ENCODE assay signal across 8 mouse cellular contexts in genomic region chr5:31093151-31094041, GRCm38 (mm10). TPM values are rescaled to one million over a fixed set of nuclear protein-coding genes. Genes with fewer than 3 reads are reported as not detected.
DNase-seq lines count a peak whose midpoint lies in the region; ATAC-seq and TF ChIP-seq lines count a peak whose summit lies in the region.

No protein-coding gene starts in this region.

- CTCF ChIA-PET in Patski (lab: Charles Lee), result no interaction called here

- under 1% methylated on average over 50 of the region's 54 CpGs for WGBS in forebrain, embryonic 15.5 days
- WGBS in limb, embryonic 13.5 days, result under 1% methylated on average over 52 of the region's 54 CpGs
- WGBS in midbrain, postnatal 0 days, result 0% methylated on average over 43 of the region's 54 CpGs

- no peak for DNase-seq in Patski (ENCODE audit: low read depth, low spot score)
- peak; percentile 71 for DNase-seq in kidney, adult 18-20 months
- peak; percentile 45 for DNase-seq in midbrain, postnatal 0 days (ENCODE audit: low spot score)
- peak; percentile 25 to 43 for DNase-seq in thymus, postnatal 10 days (ENCODE audit: low spot score in 2 of 2)
- no peak for DNase-seq in urinary bladder, postnatal 25 days (ENCODE audit: low spot score)

- H3K4me3 ChIP-seq in C2C12 (ENCODE audit: insufficient read depth, poor library complexity, severe bottlenecking), result peak overlapping the region; percentile 2
- H3K4me3 ChIP-seq in forebrain, embryonic 15.5 days, result peak overlapping the region; percentile 34
- H3K4me3 ChIP-seq in limb, embryonic 13.5 days, result peak overlapping the region; percentile 48
- peak overlapping the region; percentile 43 for H3K4me3 ChIP-seq in midbrain, postnatal 0 days (ENCODE audit: low read depth, low read length)

- H3K4me1 ChIP-seq in forebrain, embryonic 15.5 days, result peaks cover 36% of the 10 kb centered on the region
- peaks cover 34% of the 10 kb centered on the region for H3K4me1 ChIP-seq in limb, embryonic 13.5 days
- peaks cover 4% of the 10 kb centered on the region; the same call in 1 of the 2 replicates for H3K4me1 ChIP-seq in midbrain, postnatal 0 days (ENCODE audit: insufficient read depth, low read length)

- no peak overlapping the region for H3K27ac ChIP-seq in forebrain, embryonic 15.5 days (replicated peaks)
- H3K27ac ChIP-seq in limb, embryonic 13.5 days, result no peak overlapping the region
- no peak overlapping the region for H3K27ac ChIP-seq in midbrain, postnatal 0 days (ENCODE audit: low read depth, low read length)

- H3K36me3 ChIP-seq in C2C12 (ENCODE audit: control insufficient read depth, insufficient read depth), result no peaks in the 10 kb centered on the region
- H3K36me3 ChIP-seq in forebrain, embryonic 15.5 days, result no peaks in the 10 kb centered on the region
- H3K36me3 ChIP-seq in limb, embryonic 13.5 days, result no peaks in the 10 kb centered on the region
- no peaks in the 10 kb centered on the region for H3K36me3 ChIP-seq in midbrain, postnatal 0 days (ENCODE audit: insufficient read depth, low read length)

- H3K9ac ChIP-seq in forebrain, embryonic 15.5 days (replicated peaks), result peak overlapping the region; percentile 39
- peak overlapping the region; percentile 63 for H3K9ac ChIP-seq in limb, embryonic 13.5 days
- H3K9ac ChIP-seq in midbrain, postnatal 0 days (replicated peaks; ENCODE audit: low read length, poor library complexity, severe bottlenecking), result peak overlapping the region; percentile 62

- no peaks in the 10 kb centered on the region for H3K9me3 ChIP-seq in forebrain, embryonic 15.5 days
- H3K9me3 ChIP-seq in limb, embryonic 13.5 days, result no peaks in the 10 kb centered on the region
- H3K9me3 ChIP-seq in midbrain, postnatal 0 days (ENCODE audit: low read length), result no peaks in the 10 kb centered on the region

- POLR2A ChIA-PET in Patski (lab: Charles Lee), result no interaction called here

- ATAC-seq in Patski, result peak; percentile 22
- peak; percentile 66 for ATAC-seq in forebrain, embryonic 15.5 days (replicated peaks)
- ATAC-seq in limb, embryonic 13.5 days (ENCODE audit: low FRiP score, low read depth), result peak; percentile 43; the same call in 1 of the 2 replicates
- ATAC-seq in midbrain, postnatal 0 days (ENCODE audit: low FRiP score), result peak; percentile 50

- TF ChIP-seq CTCF in C2C12 (IDR thresholded peaks at IDR 0.05; ENCODE audit: control insufficient read depth, insufficient read depth, insufficient read length) (no peak), Patski (IDR thresholded peaks at IDR 0.05) (no peak)
- no peak for TF ChIP-seq CTCF in midbrain, postnatal 0 days (IDR thresholded peaks at IDR 0.05)

- H3ac ChIP-seq in C2C12 (ENCODE audit: control insufficient read depth, insufficient read length, low read depth), result peak overlapping the region; percentile 36

- H3K4me2 ChIP-seq in forebrain, embryonic 15.5 days (replicated peaks), result peak overlapping the region; percentile 49
- H3K4me2 ChIP-seq in limb, embryonic 13.5 days (replicated peaks), result peak overlapping the region; percentile 79
- peak overlapping the region; percentile 63 for H3K4me2 ChIP-seq in midbrain, postnatal 0 days (ENCODE audit: low read depth, low read length, poor library complexity, severe bottlenecking)

- H3K79me3 ChIP-seq in C2C12 (ENCODE audit: low read depth), result no peaks in the 10 kb centered on the region

- H3K27me3 ChIP-seq in C2C12 (ENCODE audit: control insufficient read depth, insufficient read depth, insufficient read length) (peaks cover 35% of the 10 kb centered on the region), Patski (peaks cover 34% of the 10 kb centered on the region)
- H3K27me3 ChIP-seq in forebrain, embryonic 15.5 days, result peaks cover 88% of the 10 kb centered on the region
- peaks cover 100% of the 10 kb centered on the region for H3K27me3 ChIP-seq in limb, embryonic 13.5 days
- H3K27me3 ChIP-seq in midbrain, postnatal 0 days (ENCODE audit: insufficient read depth, low read length), result peaks cover 60% of the 10 kb centered on the region

- H3K79me2 ChIP-seq in C2C12 (ENCODE audit: control insufficient read depth, insufficient read depth), result no peaks in the 10 kb centered on the region

- in situ Hi-C loops in Patski (cut with MboI; ENCODE audit: low pct_unique_long_range_greater_than_20kb), result no loop called here

TF ChIP-seq in C2C12, 6 proteins besides CTCF, POLR2A, EP300 and RAD21:
- TF ChIP-seq USF1 (IDR thresholded peaks at IDR 0.05; ENCODE audit: low read depth) (no peak), MAX (IDR thresholded peaks at IDR 0.05) (no peak), MYOD1 (IDR thresholded peaks at IDR 0.05; ENCODE audit: control insufficient read depth, insufficient read length, low read depth) (no peak), FOSL1 (IDR thresholded peaks at IDR 0.05; ENCODE audit: insufficient read depth, low read length, poor library complexity, severe bottlenecking) (no peak), MYOG (IDR thresholded peaks at IDR 0.05; ENCODE audit: control insufficient read depth, extremely low read depth, insufficient read length) (no peak), CEBPB (IDR thresholded peaks at IDR 0.05; ENCODE audit: low read depth) (no peak)

RNA-seq across cellular contexts. Expression of gene Dnajc5g, which starts 12.7 kb away (rescaled TPM):
- polyA plus RNA-seq in C2C12 (2012; fragmentation: generic; extraction: Trizol), result not detected
- polyA plus RNA-seq in Patski (2021), result not detected
- polyA plus RNA-seq in forebrain, embryonic 15.5 days (2015; fragmentation: Nextera tagmentation; extraction: Ambion mirVana), result not detected in 2 replicates
- not detected in 2 replicates for polyA plus RNA-seq in limb, embryonic 13.5 days (2015; fragmentation: Nextera tagmentation; extraction: Ambion mirVana)
- not detected in 2 replicates for total RNA-seq in midbrain, postnatal 0 days (2014; rRNA removed)
- polyA plus RNA-seq in midbrain, postnatal 0 days (2015; fragmentation: Nextera tagmentation; extraction: Ambion mirVana), result not detected in 2 replicates

RNA-seq across cellular contexts. Expression of gene Slc30a3, which starts 14.6 kb away (rescaled TPM):
- polyA plus RNA-seq in C2C12 (2012; fragmentation: generic; extraction: Trizol) (0.71 TPM), Patski (2021) (0.06 TPM)
- 1.5 and 2.2 TPM in 2 replicates for polyA plus RNA-seq in forebrain, embryonic 15.5 days (2015; fragmentation: Nextera tagmentation; extraction: Ambion mirVana)
- 0.38 and 0.57 TPM in 2 replicates for polyA plus RNA-seq in limb, embryonic 13.5 days (2015; fragmentation: Nextera tagmentation; extraction: Ambion mirVana)
- total RNA-seq in midbrain, postnatal 0 days (2014; rRNA removed), result 19.3 and 24.1 TPM in 2 replicates
- polyA plus RNA-seq in midbrain, postnatal 0 days (2015; fragmentation: Nextera tagmentation; extraction: Ambion mirVana), result 14.0 and 20.6 TPM in 2 replicates

RNA-seq across cellular contexts. Expression of gene Trim54, which starts 23.1 kb away (rescaled TPM):
- polyA plus RNA-seq in C2C12 (2012; fragmentation: generic; extraction: Trizol) (6.5 TPM), Patski (2021) (not detected)
- polyA plus RNA-seq in forebrain, embryonic 15.5 days (2015; fragmentation: Nextera tagmentation; extraction: Ambion mirVana), result not detected in 2 replicates
- 7.2 and 8.1 TPM in 2 replicates for polyA plus RNA-seq in limb, embryonic 13.5 days (2015; fragmentation: Nextera tagmentation; extraction: Ambion mirVana)
- total RNA-seq in midbrain, postnatal 0 days (2014; rRNA removed), result 0.33 TPM in 1 of 2 replicates, not detected in the other
- polyA plus RNA-seq in midbrain, postnatal 0 days (2015; fragmentation: Nextera tagmentation; extraction: Ambion mirVana), result not detected in 2 replicates

RNA-seq across cellular contexts. Expression of gene Cad, which starts 38.8 kb away (rescaled TPM):
- polyA plus RNA-seq in C2C12 (2012; fragmentation: generic; extraction: Trizol) (64.9 TPM), Patski (2021) (39.8 TPM)
- polyA plus RNA-seq in forebrain, embryonic 15.5 days (2015; fragmentation: Nextera tagmentation; extraction: Ambion mirVana), result 17.6 and 19.8 TPM in 2 replicates
- 30.0 and 33.7 TPM in 2 replicates for polyA plus RNA-seq in limb, embryonic 13.5 days (2015; fragmentation: Nextera tagmentation; extraction: Ambion mirVana)
- total RNA-seq in midbrain, postnatal 0 days (2014; rRNA removed), result 39.5 and 44.8 TPM in 2 replicates
- polyA plus RNA-seq in midbrain, postnatal 0 days (2015; fragmentation: Nextera tagmentation; extraction: Ambion mirVana), result 6.7 and 7.8 TPM in 2 replicates

RNA-seq across cellular contexts. Expression of gene Slc5a6, which starts 44.7 kb away (rescaled TPM):
- 11.6 TPM for polyA plus RNA-seq in C2C12 (2012; fragmentation: generic; extraction: Trizol)
- polyA plus RNA-seq in Patski (2021), result 13.2 TPM
- 13.6 and 16.0 TPM in 2 replicates for polyA plus RNA-seq in forebrain, embryonic 15.5 days (2015; fragmentation: Nextera tagmentation; extraction: Ambion mirVana)
- polyA plus RNA-seq in limb, embryonic 13.5 days (2015; fragmentation: Nextera tagmentation; extraction: Ambion mirVana), result 13.4 and 14.1 TPM in 2 replicates
- total RNA-seq in midbrain, postnatal 0 days (2014; rRNA removed), result 43.8 and 44.9 TPM in 2 replicates
- polyA plus RNA-seq in midbrain, postnatal 0 days (2015; fragmentation: Nextera tagmentation; extraction: Ambion mirVana), result 32.3 and 33.0 TPM in 2 replicates

Comparison
In these comparisons a context has a peak if more than half of its experiments do, and no peak if none do; other contexts are left out.
1. DNase-seq: peak in kidney, adult 18-20 months (single experiment), midbrain, postnatal 0 days (single experiment) and thymus, postnatal 10 days (2 of 2); none in Patski (single experiment) and urinary bladder, postnatal 25 days (single experiment).
2. Peak in every context shown above with its lines, with median percentiles within 50 percentile points of each other: H3K4me3 ChIP-seq, ATAC-seq, H3K4me2 ChIP-seq and H3K9ac ChIP-seq.